Mouse (Mus musculus): ENCODE results near the gene Htra2.

Gene Htra2

DNA sequence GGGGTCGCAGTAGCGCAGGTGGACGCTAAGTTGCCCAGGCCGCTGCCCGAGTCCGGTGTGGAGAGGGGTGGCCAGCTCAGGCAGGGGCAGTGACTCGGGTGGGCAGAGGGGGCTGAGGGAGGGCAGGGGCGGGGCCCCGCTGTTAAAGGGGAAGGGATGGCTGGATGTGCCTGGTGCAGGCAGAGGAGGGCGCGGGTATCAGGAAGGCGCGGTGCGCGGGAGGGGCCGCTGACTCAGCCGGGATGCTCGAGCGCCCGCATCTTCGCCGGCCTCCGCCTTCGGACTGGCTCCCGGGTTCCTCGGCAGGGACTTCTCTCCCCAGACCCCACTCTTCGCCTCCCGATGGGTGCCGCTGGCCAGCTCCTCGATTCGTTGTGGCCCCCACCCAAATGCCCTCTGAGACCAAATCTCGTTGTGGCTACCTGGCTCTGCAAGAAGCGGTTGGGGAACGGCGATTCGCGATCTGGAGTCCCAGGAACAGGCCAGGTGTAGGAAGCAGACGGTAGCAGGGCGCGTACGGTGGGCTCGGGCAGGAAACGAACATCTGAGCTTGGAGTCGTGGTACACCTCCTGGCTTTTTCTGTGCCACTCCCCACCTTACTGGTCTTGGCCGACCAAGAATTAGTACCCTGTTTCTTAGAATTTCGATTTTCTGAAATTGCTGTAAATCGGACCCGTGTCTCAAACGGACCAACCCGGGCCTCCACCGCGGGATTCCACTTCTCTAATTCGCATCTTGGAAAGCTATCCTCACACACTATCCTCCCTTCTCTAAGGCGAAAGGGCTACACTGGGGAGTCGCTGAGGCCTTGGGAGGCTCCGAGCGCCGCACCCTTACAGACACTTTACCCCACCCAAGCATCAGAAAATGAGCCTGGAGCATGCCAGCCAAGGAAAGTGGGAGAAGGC is 15.5 kb upstream of the Htra2 start:
- in situ Hi-C loops (cut with MseI, MboI): no loop called here

DNA sequence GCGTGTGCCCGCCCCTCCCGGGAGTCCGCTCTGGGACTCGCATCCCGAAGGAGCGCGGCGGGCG is 15.0 kb upstream of the Htra2 start, which contains the start of gene Tlx2:
Gene Tlx2 (minus strand): TSS at position 47 of the 64 bp plus-strand sequence.
- in situ Hi-C loops (cut with MseI, MboI): no loop called here

DNA sequence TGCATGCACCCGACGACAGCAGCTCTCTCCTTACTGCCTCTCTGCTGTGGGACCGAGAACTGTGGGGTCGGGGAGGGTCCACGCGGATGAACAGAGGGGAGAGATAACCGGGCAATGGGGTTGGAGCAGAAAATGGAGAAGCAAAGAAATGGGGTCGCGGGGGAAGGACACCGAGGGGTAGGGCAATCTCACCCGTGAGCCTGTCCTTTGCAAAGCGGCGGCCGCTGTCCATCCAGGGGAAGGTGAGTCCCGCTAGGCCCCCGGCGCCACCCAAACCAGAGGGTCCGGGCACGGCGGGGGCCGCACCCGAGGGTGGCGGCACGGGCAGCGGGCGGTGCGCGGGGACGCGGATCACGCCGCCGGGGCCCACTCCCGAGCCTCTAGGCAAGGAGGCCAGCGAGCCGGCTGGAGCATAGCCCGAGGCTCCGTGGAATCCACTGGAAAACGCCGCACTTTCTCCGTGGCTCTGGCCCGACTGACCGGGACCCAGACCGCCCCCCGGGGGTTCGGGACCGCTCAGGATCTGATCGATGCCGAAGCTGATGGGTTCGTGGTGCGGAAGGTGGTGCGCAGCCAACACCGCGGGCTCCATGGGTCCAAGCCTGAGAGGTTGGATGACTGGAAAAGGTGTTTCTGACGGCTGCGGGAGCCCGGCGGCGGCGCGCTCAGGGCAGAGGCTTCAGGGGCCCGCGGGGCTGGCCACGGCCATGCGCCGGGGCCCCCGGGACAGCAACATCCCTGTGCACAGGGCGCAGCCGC is 14.6 kb upstream of the Htra2 start:
- in situ Hi-C loops (cut with MseI, MboI): no loop called here

DNA sequence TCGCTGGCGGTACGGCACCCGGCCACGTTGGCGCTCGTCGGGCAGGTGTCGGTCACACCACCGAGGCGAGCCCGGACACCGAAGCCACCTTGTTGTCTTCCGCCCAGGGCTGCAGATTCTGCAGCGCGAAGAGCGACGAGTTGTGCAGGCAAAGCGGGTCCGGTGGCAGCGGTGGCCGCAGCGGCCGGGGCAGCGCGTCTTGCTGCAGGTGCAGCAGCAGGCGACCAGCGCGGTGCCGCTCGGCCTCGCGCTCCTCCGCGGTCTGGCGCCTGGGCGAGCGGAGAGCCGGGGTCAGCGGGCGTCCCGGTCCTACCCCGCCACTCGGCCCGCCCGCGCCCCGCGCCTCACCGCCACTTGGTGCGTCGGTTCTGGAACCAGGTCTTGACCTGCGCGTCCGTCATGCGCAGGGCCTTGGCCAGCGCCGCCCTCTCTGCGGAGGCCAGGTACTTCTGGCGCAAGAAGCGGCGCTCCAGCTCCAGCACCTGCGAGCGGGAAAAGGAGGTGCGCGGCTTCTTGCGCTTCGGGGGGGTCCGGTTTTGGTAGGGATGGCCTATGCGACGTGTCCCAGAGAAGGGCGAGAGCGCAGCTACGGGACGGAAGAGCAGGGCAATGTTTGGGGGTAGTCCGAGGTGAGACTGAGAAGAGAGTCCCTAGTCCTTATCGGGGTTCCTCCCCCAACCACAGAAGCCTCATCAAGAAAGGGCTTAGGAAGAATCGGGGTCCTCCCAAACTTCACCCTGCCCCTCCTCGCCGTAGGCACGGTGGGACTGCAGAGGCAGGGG is 13.8 kb upstream of the Htra2 start:
- in situ Hi-C loops (cut with MseI, MboI): no loop called here

DNA sequence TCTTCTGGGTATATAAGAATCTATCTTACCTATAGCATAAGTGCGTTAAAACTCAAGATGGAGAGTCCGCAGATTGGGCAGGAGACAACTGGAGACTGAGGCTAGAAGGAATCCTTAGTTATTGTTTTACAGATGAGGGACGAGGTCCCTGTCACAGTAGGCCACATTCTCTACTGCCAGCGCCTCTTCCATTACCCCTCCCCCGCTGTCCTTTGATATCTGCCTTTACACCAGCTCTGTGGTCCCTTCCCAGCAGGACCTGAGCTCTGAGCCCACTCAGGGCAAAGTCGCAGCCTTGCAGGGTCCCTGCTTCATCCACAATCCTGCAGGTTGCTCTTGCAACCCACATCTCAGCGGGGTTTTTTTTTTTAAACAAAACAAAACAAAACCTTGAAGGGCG is 13.1 kb upstream of the Htra2 start:
- in situ Hi-C loops (cut with MseI, MboI): no loop called here

DNA sequence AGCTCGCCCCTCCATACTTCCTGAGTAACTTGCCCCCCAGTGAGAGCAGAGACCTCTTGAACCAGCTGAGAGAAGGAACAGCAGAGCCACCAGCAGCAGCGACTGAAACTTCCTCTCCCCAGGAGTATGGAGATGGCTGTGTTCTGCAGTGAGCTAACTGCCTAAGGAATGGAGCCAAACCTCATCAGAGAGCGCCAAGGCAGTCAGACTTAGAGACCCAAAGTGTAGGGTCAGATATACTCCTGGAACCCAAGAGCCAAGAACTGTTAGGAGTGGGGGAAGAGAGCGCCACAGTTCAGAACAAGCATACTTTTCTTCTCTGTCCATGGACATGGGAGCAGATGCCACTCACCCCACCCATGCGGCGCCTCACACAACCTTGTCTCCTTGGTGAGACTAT is 11.4 kb upstream of the Htra2 start:
- in situ Hi-C loops (cut with MseI, MboI): no loop called here

DNA sequence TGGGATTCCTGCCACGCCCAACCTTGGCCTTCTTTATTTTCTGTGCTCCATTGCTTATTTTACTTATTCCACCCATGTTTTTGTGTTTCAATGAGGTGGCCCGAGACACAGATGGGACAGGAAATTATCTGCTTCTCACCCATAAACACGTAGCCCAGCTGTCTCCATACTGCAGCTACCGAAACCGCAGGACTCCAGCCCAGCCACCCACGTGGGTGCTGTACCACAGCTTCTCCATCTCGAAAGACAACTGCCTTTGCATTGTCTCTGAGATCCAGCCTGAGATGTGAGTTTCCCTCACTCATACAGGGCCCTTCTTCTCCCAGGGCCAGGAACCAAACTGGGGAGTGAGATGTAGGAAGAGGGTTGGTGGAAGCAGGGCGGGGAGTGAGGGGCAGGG is 10.9 kb upstream of the Htra2 start:
- in situ Hi-C loops (cut with MseI, MboI): no loop called here

DNA sequence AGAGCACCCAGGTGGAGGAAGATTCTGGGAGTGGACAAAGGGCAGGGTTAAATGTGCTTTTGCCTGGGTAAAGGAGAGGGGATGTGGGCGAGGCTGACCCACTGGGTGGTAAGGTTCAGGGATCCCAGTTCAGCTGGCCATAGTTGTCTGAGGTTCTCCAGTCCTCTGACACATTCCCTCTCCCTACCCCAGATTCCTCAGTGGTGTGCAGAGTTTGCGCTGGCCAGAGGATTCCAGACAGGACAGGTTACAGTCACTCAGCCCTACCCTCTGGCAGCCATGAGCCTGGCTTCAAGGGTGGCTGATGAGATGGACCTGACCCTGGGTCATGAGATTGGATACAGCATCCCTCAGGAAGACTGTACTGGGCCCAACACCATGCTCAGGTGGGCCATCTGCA is 3.7 kb upstream of the Htra2 start:
- in situ Hi-C loops (cut with MseI, MboI): no loop called here

DNA sequence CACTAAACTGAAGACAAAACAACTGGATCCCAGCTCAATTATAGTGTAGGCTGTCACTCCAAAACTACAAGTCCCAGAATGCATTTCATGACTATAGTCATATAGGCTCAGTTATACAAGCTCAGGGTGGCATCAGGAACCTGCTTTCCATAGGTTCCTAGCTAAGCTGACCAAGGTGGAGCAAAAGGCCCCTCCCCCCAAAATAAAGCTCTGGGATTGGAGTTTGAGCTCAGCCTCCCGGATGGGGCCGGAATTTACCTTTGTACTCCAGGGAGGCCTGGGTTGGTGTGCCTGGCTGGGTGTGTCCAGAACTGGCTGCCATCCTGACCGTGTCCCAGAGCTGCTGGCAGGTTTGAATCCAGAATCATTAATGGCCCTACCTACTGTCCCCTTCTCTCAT is 2.7 kb upstream of the Htra2 start, which contains the start of gene Dqx1:
Gene Dqx1 (plus strand): TSS at position 55 of the 400 bp plus-strand sequence.
- in situ Hi-C loops (cut with MseI, MboI): no loop called here

DNA sequence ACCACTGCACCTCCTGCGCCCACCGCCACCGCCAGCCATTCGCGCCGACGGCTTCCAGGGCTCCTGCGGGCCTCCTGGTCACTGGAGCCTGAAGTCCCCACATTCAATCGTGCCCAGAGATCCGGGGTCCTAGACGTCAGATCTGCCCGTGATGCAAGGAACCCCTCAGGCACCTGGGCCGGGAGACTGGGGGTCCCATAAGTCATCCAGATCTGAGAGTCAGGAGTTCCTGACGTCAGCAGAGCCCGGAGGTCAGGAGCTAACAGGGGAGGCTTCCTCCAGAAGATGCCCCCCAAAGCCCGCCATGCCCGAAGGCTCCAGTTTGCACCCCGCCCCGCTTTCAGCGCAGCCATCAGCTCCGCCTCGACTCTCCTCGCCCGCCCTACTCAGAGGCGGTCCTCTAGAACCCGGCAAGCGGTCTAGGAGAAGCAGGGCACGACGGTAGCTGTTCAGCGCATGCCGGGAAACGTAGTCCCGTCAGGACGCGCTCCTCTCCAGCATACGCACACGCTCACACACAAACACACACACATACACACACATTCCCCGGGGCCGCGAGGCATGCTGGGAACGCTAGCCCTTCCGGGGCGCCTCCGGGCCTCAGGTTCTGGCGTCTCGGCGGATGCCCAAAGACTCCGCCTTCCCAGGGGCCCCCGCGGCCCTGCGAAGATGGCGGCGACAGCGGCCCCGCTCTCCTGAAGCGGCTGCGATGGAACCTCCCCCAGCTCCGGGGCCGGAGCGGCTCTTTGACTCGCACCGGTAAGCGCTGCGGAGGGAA is 810 bp downstream of the Htra2 start, which contains the start of gene Aup1:
Gene Aup1 (plus strand): TSS at position 448 of the 778 bp plus-strand sequence.
- in situ Hi-C loops (cut with MseI, MboI): no loop called here

DNA sequence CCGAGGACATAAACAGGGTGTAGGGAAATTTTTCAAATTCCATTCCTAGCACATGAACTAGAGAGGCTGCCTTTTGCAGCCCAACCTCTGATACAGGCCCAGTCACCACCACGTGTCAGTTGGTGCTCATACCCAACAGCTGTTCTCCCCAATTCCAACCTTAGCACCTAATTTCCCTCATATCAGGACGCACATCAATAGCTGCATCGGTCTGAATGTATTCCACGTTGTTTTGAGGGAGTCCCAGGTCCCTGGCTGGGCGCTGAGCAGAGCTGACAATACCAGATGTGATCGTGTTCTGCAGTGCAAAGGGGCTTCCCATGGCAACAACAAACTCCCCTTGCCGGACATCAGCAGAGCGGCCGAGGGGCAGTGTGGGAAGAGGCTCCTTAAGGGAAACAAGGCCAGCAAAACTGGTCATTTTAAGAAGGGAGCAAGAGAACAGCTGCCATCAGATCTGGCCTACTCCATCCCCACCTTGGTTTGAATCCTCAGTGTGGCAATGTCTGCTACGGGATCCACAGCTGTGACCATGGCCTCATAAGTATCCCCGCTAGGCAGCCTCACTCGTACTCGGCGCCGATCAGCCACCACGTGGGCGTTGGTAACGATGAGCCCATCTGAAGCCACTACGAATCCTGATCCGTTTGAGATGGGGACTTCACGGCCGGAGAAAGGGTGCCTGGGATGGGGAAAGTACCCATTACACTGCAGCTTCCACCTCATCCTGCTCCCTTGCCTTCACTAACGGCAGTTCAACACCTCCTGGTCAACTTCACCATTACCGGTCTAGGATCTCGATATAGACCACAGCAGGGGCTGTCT is 1.7 kb downstream of the Htra2 start:
- in situ Hi-C loops (cut with MseI, MboI): no loop called here

DNA sequence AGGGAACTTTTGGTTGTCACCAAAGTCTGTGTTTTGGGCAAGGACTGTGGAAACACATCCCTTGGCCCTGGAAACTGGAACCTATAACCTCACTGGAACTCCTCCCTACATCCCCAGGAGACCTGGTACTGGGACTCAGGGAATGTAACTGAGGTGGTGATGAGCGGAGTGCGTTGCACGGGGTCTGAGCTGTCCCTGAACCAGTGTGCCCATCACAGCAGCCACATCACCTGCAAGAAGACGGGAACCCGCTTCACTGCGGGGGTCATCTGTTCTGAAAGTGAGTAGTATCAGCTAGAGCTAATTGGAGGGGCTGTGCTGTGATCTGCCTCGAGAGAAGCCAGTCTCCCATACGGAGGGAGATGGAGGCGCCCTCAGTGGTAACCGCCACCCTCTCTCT is 5.7 kb downstream of the Htra2 start:
- in situ Hi-C loops (cut with MseI, MboI): no loop called here

DNA sequence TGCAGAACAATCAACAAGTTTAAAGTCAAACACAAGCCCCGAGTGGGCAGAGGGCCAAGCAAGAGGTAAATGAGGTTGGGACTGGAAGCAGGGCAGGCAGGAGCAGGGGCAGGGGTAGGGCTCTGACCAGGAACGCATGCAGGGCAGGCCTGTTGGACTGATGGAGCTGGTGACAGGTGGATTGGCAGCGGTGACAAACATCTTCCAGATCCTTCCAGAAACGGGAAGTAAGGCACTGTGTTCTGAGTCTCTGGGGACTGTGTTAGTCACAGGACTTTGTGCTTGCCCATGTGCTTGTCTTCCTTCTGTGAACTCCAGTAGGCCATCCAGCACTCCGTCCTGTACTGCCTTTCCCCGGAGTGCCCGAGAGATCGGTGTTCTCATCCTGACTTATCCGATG is 10.3 kb downstream of the Htra2 start:
- in situ Hi-C loops (cut with MseI, MboI): no loop called here

DNA sequence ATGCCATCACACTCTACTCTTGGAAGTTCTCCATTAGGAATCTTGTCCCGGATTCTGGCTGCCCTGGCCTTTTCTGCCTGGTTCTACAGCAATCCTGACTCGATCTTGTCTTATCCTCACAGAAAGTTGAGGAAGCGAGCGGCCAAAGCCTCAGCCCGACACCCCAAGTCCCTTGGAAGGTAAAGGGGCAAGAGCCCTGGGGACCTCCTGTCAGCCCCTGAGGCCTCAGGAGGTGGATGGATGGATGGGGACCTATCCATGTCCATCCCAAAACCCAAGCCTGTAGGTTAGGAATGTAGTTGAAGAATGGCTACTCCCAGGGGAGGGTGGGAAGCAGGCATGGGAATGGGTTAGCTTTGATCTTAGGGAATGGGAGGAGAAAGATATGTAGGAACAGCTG is 11.1 kb downstream of the Htra2 start:
- in situ Hi-C loops (cut with MseI, MboI): no loop called here

DNA sequence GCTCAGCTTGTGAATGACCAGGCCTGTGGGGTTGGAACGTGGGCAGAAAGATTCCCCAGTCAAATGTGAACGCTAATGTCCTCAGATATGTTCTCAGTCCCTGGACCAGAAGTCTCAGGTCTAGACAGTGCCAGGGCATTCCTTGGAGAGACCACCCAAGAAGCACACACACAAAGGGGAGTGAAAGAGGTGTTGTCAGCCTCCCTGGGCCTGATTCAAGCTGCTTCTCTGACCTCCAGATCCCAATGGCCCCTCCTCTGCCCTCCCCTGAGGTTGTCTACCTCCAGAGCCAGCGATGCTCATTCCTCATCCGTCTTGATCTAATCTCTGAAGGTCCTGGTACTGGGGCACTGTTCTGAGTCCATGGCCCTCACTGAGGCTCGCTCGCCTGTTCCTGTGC is 11.5 kb downstream of the Htra2 start:
- in situ Hi-C loops (cut with MseI, MboI): no loop called here

DNA sequence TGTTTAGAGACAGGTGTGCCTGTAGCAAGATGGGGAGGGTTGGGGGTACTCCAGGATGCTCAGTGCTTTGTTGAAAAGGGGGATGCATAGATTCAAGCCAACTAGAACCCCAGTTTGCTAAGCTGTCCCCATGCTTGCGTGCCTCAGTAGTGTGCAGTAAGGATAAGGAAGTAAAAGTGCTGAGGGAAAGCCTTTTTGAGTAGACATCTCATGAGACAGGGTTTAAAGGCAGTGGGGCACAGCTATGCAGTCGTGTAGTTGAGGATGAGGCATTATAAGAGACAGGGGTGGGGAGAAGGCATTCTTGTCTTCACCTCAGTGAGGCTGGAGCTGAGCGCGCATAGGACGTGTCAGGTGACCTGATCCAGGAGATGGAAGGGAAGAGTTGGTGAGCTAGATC is 14.5 kb downstream of the Htra2 start:
- in situ Hi-C loops (cut with MseI, MboI): no loop called here

DNA sequence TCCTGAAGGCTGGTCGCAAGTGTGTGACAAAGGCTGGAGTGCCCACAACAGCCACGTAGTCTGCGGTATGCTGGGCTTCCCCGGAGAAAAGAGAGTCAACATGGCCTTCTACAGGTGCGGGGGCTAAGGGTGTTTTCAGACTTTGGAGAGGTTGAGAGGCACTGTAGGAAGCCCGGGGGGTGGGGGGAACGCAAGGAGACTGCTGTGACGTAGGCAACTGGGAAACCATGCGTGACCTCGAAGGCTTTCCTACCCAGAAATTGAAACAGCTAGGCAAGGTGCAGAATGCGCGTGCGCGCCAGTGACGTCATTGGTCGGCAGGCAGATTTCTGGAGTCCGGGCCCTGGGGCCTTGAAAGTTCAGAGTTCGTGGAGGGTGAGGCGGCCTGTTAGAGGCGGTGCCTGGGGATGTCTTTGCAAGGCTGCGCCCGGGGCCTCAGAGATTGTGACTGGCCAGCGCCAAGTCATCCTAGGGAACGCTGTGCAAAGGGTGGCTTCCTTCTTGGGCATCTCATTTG is 16.5 kb downstream of the Htra2 start:
- in situ Hi-C loops (cut with MseI, MboI): no loop called here

DNA sequence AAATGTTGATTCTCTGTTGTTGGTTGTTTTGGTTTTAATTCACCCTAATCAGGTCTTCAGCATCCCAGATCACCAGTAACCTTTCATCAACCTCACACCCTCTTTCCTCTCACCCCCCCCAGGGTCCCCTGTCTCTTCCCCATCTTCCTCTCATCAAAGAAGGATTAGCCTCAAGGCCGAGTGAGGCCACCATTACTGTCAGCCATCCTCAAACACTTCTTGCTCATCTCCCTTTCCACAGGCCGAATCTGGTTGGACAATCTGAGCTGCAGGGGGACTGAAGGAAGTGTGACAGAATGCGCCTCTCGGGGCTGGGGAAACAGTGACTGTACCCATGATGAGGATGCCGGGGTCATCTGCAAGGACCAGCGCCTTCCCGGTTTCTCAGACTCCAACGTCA is 17.9 kb downstream of the Htra2 start:
- in situ Hi-C loops (cut with MseI, MboI): no loop called here

DNA sequence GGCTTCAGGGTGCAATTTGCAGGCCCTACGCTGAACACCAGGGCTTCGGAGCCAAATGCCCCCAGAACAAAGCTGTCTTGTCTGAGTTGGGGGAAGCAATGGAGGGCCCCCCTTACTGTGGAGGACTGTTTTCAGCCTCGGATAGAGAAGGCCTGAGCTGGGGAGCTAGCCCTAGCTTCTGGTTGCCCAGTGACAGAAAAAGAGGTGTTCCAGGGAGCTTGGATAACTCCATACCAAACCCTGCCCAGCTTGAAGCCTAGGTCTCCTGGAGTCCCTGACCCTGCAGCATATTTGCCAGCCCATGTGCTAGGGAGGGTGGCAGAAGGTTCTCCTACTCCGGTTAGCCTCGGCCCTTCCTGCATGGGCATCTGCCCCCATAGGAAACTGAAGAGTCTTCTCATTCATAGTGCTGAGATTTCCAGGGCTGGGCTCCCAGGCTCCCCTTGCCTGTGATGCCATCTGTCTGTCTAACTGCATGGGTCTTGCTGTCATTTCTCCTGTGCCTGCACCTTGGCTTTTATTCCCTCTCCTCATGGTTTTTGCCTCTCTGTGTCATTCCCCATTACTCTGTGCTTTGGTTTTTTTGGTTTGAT is 20.5 kb downstream of the Htra2 start:
- in situ Hi-C loops (cut with MseI, MboI): no loop called here
